Mouse (Mus musculus): ENCODE measurements around the gene Lpar5. TPM values are rescaled to one million over a fixed set of nuclear protein-coding genes. Genes with fewer than 3 reads are reported as not detected.

Gene Lpar5
- polyA plus RNA-seq, 1 experiment from 2014 or later: 0.31 TPM

Small RNA genes within 50 kb of the gene (microRNA-seq; reads per million reads assigned to microRNA genes)
- gene Mir7045: not detected

Other genes starting within 250 kb of the Lpar5 start
- 199 and 221 TPM in 2 replicates for gene Usp5, start 238.4 kb upstream of the Lpar5 start, polyA plus RNA-seq (2016; fragmentation: Nextera tagmentation; extraction: Ambion mirVana)
- gene Cdca3, start 238.4 kb upstream of the Lpar5 start, polyA plus RNA-seq (2016; fragmentation: Nextera tagmentation; extraction: Ambion mirVana): 233 and 244 TPM in 2 replicates
- 0.67 and 1.1 TPM in 2 replicates for gene Gnb3, start 227.6 kb upstream of the Lpar5 start, polyA plus RNA-seq (2016; fragmentation: Nextera tagmentation; extraction: Ambion mirVana)
- gene P3h3, start 210.2 kb upstream of the Lpar5 start, polyA plus RNA-seq (2016; fragmentation: Nextera tagmentation; extraction: Ambion mirVana): 15.0 and 19.8 TPM in 2 replicates
- gene Gpr162, start 203.9 kb upstream of the Lpar5 start, polyA plus RNA-seq (2016; fragmentation: Nextera tagmentation; extraction: Ambion mirVana): 9.9 and 10.2 TPM in 2 replicates
- 0.12 and 0.14 TPM in 2 replicates for gene Cd4, start 179.7 kb upstream of the Lpar5 start, polyA plus RNA-seq (2016; fragmentation: Nextera tagmentation; extraction: Ambion mirVana)
- gene Lag3, start 156.2 kb upstream of the Lpar5 start, polyA plus RNA-seq (2016; fragmentation: Nextera tagmentation; extraction: Ambion mirVana): 2.0 and 3.0 TPM in 2 replicates
- 516 and 526 TPM in 2 replicates for gene Ptms, start 147.8 kb upstream of the Lpar5 start, polyA plus RNA-seq (2016; fragmentation: Nextera tagmentation; extraction: Ambion mirVana)
- gene Mlf2, start 136.5 kb upstream of the Lpar5 start, polyA plus RNA-seq (2016; fragmentation: Nextera tagmentation; extraction: Ambion mirVana): 445 and 449 TPM in 2 replicates
- gene Cops7a, start 102.4 kb upstream of the Lpar5 start, polyA plus RNA-seq (2016; fragmentation: Nextera tagmentation; extraction: Ambion mirVana): 104 and 110 TPM in 2 replicates
- gene Pianp, start 71.2 kb upstream of the Lpar5 start, polyA plus RNA-seq (2016; fragmentation: Nextera tagmentation; extraction: Ambion mirVana): 6.9 and 8.2 TPM in 2 replicates
- 16.7 and 19.1 TPM in 2 replicates for gene Zfp384, start 58.8 kb upstream of the Lpar5 start, polyA plus RNA-seq (2016; fragmentation: Nextera tagmentation; extraction: Ambion mirVana)
- gene Ing4, start 28.2 kb upstream of the Lpar5 start, polyA plus RNA-seq (2016; fragmentation: Nextera tagmentation; extraction: Ambion mirVana): 163 and 164 TPM in 2 replicates
- gene Acrbp, start 18.2 kb upstream of the Lpar5 start, polyA plus RNA-seq (2016; fragmentation: Nextera tagmentation; extraction: Ambion mirVana): 14.7 and 17.7 TPM in 2 replicates
- 120 and 124 TPM in 2 replicates for gene Chd4, start 28.1 kb downstream of the Lpar5 start, polyA plus RNA-seq (2016; fragmentation: Nextera tagmentation; extraction: Ambion mirVana)
- gene Nop2, start 64.0 kb downstream of the Lpar5 start, polyA plus RNA-seq (2016; fragmentation: Nextera tagmentation; extraction: Ambion mirVana): 62.9 and 63.6 TPM in 2 replicates
- 15.9 and 16.0 TPM in 2 replicates for gene Iffo1, start 77.3 kb downstream of the Lpar5 start, polyA plus RNA-seq (2016; fragmentation: Nextera tagmentation; extraction: Ambion mirVana)
- 2,231 and 2,319 TPM in 2 replicates for gene Gapdh, start 98.5 kb downstream of the Lpar5 start, polyA plus RNA-seq (2016; fragmentation: Nextera tagmentation; extraction: Ambion mirVana)
- gene Ncapd2, start 123.8 kb downstream of the Lpar5 start, polyA plus RNA-seq (2016; fragmentation: Nextera tagmentation; extraction: Ambion mirVana): 221 and 246 TPM in 2 replicates
- 192 and 193 TPM in 2 replicates for gene Mrpl51, start 123.9 kb downstream of the Lpar5 start, polyA plus RNA-seq (2016; fragmentation: Nextera tagmentation; extraction: Ambion mirVana)
- gene Vamp1, start 147.6 kb downstream of the Lpar5 start, polyA plus RNA-seq (2016; fragmentation: Nextera tagmentation; extraction: Ambion mirVana): 5.5 and 6.0 TPM in 2 replicates
- gene Tapbpl, start 163.9 kb downstream of the Lpar5 start, polyA plus RNA-seq (2016; fragmentation: Nextera tagmentation; extraction: Ambion mirVana): 1.5 and 2.1 TPM in 2 replicates
- gene Cd27, start 169.1 kb downstream of the Lpar5 start, polyA plus RNA-seq (2016; fragmentation: Nextera tagmentation; extraction: Ambion mirVana): 1.6 and 1.8 TPM in 2 replicates
- not detected in 2 replicates for gene Tuba3a, start 218.1 kb downstream of the Lpar5 start, polyA plus RNA-seq (2016; fragmentation: Nextera tagmentation; extraction: Ambion mirVana)
- 12.7 and 14.0 TPM in 2 replicates for gene Ltbr, start 246.0 kb downstream of the Lpar5 start, polyA plus RNA-seq (2016; fragmentation: Nextera tagmentation; extraction: Ambion mirVana)